Mouse (Mus musculus) cerebellum, postnatal 10 days (tissue): Measurements from ENCODE around the gene Fezf1.

ENCODE experiments used
- DNase-seq, 2 experiments: peaks; one replicate each; pipeline ENCODE4 v3.0.0; 2021; ENCODE audit warnings: mixed read lengths in 2 of 2

The Fezf1 gene

DNA sequence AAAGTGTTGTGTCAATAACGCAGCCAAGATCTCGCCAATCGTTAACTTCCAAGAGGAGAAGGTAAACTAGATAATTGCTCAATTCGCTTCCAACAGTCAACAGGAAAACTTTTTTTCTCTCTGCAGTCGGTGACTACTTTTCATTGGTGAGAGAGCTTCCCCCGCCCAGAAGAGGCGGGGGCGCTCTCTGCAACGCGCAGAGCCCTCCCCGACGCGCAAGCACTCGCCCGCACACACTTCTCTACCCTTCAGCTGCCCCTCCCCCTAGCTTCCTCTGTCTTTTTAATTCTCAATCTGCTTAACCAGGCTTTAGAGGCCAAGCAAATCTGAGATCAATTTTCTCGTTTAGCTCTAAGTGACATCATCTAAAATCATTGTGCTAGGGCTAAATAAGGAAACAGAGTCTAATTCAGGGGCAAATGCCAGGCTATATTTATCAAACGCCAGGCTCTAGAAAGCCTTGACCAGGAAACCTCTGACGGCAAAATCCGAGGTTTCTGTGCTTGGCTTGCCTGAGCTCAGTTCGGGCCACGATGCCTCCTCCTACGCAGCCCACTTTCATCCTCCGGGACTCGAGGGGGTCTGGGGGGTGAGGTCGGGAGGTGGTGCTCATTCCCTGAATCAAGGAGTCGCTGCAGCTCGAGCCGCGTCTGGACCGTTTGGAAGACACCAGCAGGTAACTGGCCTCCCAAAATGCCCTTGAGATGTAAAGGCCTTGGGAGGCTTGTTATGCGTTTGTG lies at the start of gene Fezf1:
Gene Fezf1, minus strand, starts transcription at position 50 of the 740 bp plus-strand sequence.
- DNase-seq = peak in 1 of 2 experiments; percentile 29

DNA sequence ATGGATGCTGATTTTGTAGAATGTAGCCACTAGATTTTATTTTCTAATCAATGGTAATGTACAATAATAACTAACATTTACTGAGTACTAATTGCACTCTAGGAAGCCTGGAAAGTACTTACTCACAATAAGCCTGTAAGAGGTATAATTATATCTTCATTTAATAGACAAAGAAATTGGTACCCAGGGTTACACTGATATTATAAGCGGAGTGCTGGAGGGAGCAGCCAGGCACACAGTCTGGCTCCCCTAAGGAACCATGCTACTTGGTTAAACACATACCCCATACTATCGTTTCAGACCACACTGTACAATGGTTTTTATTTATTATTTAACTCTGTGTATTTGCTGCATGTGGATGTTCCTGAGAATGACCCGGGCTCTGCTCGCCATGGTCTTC lies 46.5 kb upstream of the Fezf1 start:
- no peak for DNase-seq

DNA sequence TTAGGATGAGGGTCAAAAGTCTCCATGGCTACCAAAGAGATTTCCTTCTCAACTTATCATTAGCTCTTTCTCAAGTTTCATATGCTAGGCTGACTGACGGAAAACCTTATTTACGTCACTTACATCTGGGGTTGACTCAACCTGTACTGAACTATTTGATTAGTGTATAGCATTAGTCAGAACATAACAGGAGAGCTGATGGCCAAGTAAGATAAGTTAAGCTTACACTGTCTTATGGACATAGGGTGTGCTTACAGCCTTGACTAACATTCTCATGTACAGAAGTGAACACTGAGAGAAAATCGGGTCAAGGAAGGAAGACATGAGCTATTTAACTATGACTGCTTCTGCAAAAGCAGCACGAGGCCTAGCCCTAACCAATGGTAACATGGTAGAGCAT lies 40.6 kb upstream of the Fezf1 start:
- DNase-seq = no peak

DNA sequence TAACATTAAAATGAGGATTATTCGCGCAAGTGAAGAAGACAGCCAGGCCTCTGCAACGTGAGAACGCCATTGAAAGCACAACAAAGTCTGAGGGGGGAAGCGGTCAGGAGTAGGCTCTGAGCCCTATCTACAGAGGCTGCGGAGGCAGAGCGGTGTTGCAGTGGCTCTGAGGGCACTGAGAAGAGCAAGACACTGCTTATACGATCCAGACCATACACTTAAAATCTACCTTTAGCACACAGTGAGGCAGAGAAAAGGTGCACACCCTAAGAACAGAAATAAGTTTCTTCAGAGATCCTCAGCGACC lies 33.3 kb upstream of the Fezf1 start:
- DNase-seq = no peak

DNA sequence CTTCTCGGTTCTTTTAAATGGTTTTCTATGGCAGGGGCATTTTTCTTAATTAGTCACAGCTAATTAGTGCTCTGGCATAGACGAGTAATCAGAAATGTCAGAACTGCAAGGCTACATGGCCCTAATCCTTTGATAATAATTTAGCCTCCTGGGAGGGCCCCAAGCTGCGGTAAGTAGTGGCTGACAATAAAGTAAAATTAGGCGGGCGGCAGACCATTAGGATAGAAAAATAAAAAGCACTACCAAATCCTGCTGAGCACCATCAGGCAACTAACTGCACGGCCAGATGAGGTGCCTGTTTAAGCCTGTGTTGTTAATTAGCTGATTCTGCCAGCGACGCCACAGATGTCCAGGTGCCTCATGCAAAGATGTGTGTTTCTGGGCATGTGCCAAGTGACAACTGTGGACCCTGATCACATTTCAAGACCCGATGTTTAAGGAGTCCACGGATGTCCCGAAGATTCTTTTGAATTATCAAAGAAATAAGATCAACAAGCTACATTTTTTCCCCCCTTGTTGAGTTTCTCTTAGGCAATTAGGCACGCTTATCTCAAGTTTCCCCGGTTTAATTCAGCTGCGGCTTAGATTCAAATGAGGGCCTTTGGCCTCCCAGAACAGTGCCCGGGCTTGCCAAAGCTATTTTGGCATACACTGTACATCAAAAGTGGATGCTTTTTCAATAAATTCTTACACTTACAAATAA lies 32.8 kb upstream of the Fezf1 start:
- DNase-seq = peak; percentile 63 to 74

DNA sequence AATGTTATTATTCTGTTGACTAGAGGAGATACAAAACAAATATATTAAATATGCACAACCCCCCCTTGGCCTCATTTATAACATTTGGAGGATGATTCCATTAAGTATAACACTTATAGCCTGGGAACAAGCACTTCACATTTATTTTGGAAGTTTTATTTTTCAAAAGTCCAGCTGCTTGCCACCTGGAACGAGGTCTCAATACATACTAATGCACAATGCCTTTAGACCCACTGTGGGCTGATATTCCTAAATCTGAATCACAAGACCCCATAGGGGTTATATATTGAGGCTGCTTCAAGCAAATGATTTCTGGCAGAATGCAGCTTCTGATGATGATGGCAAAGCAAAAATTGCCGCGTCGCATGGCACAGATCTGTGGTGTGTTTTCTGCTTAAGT lies 25.3 kb upstream of the Fezf1 start:
- DNase-seq = no peak

DNA sequence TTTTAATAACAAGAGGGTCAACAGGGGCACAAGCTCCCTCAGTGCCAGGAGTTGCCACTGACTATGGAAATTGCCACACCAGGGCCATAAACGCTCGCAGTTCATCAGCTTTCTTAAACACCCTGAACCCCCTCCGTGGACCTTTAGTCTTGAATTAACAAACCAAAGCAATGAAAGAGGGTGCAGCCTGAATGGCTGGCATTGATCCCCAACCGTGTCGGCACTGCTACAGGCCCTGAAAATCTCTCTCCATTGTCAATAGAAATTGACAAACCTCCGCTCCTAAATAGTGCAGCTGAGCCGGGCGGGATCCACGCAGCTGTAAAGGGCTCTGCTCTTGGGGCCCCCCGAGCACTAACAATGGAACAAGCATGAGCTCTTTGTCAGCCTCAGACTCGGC lies 24.8 kb upstream of the Fezf1 start:
- DNase-seq = no peak

DNA sequence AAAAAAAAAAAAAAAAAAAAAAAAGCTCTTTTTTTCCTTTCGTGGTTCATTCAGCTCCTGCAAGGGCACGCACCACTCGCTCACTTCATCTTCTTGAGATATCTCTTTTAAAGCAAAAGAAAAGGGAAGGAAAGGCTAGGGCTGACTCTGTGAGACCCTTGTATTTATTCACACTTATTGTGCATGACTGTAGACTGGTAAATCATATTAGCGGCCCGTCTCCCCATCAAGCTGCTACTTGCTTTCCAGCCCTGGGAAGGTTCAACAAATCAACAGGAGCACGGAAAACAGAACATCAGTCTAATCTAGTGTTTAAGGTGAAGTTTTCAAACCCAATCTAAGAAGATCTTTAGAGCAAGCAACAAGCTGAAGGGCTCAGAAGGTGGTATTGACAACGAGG lies 24.4 kb upstream of the Fezf1 start:
- no peak for DNase-seq

DNA sequence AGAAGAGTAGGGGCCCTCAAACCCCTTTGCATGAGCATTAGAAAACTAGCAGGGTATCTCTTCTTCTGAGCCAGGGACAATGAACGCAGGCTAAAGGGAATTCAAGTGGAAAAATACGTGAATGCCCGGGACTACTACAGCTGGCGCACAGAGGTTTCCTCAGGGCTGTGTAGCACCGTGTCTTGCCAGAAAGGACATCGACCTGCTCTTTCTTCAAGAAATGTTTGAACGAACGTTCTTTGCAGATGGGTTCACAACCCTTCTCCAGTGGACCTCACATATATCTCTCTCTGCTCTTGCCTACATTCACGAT lies 12.5 kb upstream of the Fezf1 start:
- DNase-seq = no peak

DNA sequence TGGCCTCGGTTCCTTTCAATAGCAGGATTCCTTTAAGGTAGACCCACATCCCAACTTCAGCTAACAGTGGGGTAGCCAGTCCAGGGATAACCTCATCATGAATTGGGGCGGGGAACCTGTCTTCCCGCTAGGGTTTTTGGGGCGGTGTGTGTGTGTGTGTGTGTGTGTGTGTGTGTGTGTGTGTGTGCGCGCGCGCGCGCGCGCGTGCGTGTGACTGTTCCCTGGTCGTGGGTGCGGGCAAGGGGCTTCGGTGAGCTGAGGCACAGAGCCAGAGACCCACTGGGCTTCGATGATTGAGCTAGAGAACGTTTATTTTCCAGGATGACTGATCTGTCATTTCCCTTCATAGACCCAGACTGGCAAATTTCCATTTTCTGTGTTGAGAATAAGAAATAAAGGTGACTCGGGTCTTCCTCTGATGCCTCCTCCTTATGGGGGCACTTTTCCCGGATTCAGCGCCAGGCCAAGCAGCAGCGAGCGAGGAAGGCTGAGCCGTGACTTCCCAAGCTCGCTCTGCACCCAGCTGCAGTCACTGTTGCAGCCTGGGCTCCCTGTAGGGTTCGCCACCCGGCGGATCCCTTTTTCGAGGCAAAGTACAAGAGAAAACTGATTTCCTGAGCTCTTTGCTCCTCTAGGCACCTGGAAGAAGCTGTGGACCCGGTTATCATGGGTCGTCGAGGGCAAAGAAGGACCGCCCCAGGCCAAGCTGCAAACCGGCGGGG lies 12.0 kb upstream of the Fezf1 start:
- DNase-seq = peak; percentile 42 to 51

DNA sequence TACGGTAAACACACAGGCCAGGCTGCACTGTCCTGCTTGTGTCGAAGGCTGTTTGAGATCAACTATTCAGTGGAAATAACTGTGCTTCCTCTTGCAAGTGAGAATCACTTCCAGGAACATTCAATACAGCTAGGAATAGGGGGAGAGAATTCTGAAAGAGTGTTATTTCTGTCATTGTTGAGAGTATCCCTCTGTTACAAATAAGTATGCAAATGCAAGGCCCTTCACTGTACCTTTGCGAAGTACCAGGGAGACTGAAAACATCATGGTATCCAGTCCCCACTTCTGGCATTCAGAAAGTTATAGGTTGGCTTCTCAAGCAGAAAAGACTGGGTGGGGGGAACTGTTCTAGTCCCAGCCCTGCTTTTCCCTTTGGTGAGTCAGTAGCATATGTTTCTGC lies 9.8 kb upstream of the Fezf1 start:
- DNase-seq = no peak

DNA sequence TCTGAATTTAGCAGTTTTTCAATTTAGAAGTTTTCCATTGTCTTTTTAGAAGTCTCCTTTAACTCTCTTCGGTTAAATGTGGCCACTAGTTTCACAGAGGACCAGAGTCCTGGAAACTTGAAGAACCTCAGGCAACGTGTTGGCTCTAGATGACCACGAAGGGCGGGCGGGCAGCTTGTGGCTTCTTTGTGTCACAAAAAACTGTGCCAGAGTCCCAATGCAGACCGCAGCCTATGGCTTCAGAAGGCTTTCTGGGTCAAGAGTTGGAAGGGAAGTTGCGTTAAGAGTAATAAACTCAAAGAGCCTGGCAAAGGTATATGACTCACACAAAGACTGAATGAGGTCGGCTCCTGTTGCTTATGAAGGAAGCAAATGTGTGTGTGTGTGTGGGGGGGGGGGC lies 7.0 kb upstream of the Fezf1 start:
- no peak for DNase-seq

DNA sequence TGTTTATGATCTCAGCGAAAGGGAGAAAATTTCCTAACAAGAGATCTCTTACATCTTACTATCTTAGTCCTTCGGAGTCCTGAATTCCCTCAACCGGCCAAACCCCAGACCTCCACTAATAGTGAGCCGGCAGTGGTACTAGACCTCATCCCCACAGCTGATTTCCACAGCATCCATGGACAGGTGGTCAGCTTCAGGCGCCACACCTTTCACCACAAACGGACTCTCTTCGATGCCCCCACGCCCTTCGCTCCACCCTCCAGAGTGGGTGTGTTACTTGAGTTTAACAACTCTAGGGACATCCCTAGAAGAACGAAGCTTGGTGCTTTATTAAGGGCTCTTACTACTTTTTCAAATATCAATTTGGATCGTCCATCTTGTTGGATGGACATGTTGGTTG lies 6.5 kb upstream of the Fezf1 start:
- DNase-seq = no peak

DNA sequence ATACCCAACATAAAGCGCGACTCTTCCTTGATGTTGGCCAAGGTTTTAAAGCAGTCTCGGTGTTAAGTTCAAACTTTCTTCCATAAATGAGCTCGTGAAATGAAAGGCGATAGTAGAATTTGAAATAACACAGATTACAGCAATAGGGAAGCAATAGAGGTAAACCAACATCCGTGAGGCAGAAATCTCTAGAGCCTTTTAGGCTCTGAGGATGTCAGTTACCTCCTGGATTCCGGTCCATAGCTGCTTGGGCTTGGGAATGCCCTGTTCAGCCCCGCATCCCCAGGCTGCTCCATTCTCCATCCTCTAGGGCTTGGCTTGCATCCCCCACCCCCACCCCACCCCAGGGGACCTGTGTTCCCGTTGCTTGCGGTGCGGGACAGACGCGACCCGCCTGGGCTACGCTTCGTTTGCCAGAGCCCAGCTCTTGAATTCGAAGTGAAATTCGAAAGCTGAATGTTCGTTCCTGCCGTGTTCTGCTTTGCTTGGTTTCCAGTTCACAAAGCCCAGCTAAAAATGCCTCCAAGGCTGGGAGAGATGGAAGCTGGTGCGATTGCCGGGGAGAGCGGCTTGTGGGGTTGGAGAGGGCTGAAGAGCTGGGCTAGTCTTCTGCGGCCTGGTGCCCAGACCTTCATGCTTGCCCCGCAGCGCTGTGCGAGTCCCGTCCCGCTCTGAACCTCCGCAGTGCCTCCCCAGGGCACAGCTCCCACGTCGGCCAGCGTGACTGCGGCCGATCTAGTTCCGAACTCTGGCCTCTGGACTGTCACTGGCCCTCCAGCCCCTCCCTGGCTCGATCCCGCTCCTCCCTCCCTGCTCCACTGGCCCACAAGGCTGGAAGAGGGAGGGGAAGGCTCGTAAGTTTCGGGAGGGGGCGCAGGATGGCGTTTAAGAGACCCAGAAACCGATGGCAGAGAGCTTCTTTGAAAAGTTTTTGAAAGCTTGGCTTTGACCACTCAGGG lies 5.5 kb upstream of the Fezf1 start:
- DNase-seq = peak in 1 of 2 experiments; percentile 51

DNA sequence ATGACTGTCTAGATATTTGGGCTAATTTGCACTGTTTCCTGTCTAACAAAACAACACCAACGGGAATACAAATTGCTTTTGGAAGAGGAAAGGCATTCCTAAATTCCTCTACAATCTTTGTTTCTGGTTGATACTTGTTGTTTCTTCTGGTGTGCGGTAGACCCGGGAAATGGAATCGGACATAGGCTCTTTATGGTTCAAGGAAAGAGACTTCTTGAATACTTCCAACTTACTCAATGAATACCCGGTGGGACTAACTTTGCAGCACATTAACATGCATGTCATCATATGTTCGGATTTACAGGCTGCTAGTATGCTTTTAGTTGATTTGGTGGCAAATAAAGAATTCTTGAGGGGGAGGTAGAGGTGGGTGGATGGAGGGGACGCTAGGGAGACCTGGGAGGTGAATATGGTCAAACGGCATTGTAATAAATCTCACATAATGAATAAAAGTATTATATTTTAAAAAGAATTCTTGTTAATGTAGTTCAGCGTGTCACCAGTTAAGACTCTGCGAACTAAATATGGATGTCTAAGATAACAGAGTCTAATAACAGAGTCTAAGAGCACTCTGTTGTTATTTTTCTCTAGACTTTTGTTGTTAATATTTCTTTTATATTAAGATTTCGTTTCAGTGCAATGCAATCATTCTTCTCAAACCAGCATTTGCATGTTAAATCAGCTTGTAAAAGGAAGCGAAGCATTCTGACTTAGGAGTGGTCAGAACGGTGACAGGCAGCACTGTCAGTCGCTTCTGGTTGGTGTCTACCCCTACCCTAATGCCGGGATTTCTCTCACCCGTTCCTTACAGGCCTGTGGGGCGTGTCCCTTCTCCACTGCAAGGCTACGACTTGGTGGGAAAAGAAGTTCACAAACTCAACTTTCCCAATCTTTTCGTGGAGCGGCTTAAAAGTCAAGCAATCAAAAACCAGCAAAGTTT lies 4.3 kb upstream of the Fezf1 start:
- peak in 1 of 2 experiments; percentile 53 for DNase-seq

DNA sequence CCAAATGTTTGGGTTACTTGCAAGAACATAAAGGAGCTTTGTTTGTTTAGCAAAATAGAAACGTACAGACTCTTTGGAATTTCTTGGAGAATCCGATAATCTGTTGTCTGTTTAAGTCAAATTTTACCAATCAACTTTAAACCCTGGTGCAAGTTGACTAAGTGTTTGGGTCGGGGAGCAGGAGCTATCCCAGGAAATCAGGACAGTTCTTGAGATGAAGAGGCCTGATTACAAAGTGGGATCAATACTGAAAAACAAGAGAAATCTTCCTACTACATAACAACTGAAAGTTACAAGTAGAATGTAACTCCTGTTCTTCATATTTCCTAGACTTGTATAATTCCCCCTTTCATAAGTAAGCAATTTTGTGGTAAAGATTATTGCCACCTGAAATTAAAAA lies 3.3 kb upstream of the Fezf1 start:
- DNase-seq = no peak

DNA sequence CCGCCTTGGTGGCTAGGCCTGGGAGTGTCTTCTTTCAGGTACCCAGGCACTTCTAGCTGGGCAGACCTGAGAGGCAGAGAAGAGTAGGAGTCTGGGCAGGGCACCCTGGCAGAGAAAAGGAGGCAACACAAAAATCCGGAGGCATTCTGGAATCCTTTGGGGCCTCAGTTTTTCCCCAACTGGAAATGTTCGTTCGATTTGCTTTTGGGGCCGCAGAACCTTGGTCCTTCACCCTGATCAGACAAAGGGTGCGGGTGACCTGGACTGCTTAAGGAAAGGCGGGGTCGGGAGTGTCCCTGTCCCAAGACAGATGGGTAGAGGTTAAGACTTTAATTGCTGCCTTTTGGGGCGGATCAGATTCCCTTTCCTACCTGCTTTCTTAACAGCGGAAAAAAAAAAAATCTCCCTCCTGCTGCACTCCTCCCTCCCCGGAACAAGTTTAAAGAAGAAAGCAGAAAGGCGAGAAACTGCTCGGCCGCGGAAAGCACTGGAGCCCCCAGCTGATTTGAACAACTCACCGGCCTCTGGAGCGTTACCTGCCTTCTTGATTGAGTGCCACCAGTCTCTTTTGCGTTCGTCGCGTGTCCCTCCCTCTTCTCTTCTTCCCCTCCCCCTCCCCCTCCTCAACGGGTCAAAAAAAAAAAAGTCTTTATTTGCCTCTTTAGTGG lies 2.3 kb upstream of the Fezf1 start:
- DNase-seq = peak in 1 of 2 experiments; percentile 43

DNA sequence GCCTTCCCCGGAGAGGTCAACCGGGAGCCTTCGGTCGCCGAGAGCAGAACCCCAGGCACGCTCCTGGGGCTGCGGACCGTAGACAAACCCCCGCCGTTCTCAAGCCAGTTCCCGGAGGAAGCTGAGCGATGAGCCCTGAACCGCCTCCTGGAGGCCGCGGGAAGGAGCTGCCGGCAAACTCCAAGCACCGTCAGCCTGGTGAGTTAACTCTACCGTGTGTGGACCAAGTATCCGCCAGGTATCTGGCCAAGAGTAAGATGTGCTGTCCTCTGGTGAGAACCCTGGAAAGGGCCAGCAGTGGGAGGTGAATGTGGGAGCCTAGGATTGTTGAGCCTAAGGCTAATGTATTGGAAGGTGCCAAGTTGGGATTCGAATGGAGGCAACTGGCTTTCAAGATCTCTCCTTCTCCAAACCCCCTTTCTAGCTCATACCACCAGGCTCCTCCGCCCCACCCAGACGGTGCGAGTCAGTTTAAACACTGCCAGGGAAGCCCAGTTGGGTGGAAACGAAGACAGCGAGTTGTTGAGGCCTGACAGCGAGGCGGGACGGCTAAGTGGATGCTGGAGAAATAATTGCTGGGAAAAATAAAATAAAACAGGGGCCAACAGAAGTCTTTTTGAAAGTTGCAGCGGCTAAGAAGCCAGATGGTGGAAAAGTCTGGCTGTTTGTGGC lies 1.6 kb upstream of the Fezf1 start:
- DNase-seq = peak; percentile 44 to 51

DNA sequence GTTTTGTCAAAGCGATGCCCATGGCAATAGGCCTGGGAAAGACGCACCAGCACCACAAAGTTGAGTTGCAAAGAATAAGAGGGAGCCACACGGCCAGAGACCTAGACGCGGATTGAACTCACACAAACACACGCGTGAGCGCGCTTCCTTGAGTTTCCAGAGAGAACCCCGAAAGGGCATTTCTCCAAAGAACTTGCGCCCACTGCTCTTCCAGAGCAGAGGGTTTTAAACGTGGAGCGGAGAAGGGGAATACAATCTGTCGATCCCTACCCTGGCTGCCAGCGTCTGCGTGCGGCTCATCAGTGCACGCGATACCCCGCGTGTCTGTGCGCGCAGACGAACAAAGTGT lies 865 bp upstream of the Fezf1 start:
- DNase-seq = peak in 1 of 2 experiments; percentile 44

DNA sequence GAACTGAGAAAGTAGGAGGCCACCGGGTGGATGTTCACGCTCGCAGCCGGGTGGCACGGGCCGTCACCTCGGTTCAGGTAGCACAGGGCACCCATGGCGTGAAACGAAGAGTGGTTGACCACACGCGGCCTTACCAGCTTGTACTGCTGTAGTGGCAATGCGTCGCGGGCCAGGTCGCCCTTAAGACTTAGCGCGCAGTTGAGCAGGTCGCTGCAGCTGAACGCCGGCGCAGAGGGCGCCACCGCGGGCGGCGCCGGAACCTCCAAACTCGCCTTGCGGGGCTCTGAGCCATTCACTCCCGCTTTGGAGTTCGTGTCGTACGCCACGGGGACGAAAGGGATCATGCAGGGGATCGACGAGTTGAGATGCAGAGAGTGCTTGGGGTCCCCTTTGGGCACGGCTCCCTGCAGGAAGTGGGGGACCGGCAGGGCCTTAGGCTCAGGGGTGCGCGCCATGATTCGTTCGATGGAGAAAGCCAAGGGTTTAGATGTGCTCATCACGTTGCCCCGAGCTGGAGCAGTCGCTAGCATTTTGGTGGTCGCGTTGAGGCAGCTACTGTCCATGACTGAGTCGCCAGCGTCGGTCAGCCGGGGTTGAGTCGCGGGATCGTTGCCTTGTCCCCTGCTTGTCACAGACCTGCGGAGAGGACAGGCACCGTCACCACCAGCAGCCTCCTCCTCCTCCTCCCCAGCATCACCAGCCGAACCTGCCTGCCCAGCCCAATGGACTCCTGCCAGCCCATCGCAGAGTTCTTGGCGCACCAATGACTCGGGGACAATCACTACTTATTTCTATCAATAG lies 450 bp downstream of the Fezf1 start:
- DNase-seq = peak in 1 of 2 experiments; percentile 48
